12 mouse cellular contexts compared by ENCODE assay signal in genomic region chr8:11357921-11358436, GRCm38 (mm10). TPM values are rescaled to one million over a fixed set of nuclear protein-coding genes. Genes with fewer than 3 reads are reported as not detected.
DNase-seq lines count a peak whose midpoint lies in the region; ATAC-seq and TF ChIP-seq lines count a peak whose summit lies in the region.
"Had no signal": no experiment of that assay in that cellular context is flagged by ENCODE, and none has a peak within 500 bp of the region (broad histone marks: within the 10 kb centered on the region; RNA-seq: fewer than 3 reads in every experiment).

No protein-coding gene starts in this region.

- in situ Hi-C loops in Patski (cut with MboI; ENCODE audit: low pct_unique_long_range_greater_than_20kb): no loop called here

- CTCF ChIA-PET in Patski (lab: Charles Lee): interaction anchor here (1.1 to 1.2 kb wide), 2 partner anchors 16 to 25 kb away, joined by 3 read pairs; no protein-coding TSS in a partner anchor

- POLR2A ChIA-PET in Patski (lab: Charles Lee): no interaction called here

- no peaks in the 10 kb centered on the region for H3K27me3 ChIP-seq in hindbrain, embryonic 10.5 days (ENCODE audit: insufficient read depth, poor library complexity, severe bottlenecking)
- H3K27me3 ChIP-seq in hindbrain, embryonic 14.5 days (ENCODE audit: control insufficient read depth, insufficient read depth, low read length): no peaks in the 10 kb centered on the region
- no peaks in the 10 kb centered on the region for H3K27me3 ChIP-seq in Patski
- H3K27me3 ChIP-seq in embryonic facial prominence, embryonic 11.5 days (ENCODE audit: control insufficient read depth, insufficient read depth, low read length): no peaks in the 10 kb centered on the region
- H3K27me3 ChIP-seq in limb, embryonic 10.5 days (ENCODE audit: low read depth, poor library complexity, severe bottlenecking): no peaks in the 10 kb centered on the region
- no peaks in the 10 kb centered on the region for H3K27me3 ChIP-seq in midbrain, embryonic 13.5 days
- H3K27me3 ChIP-seq: neural tube, embryonic 12.5 days had no signal

- peak overlapping the region; percentile 66 for H3K27ac ChIP-seq in hindbrain, embryonic 10.5 days
- no peak overlapping the region for H3K27ac ChIP-seq in hindbrain, embryonic 14.5 days
- no peak overlapping the region for H3K27ac ChIP-seq in embryonic facial prominence, embryonic 11.5 days (replicated peaks; ENCODE audit: low read depth, low read length)
- H3K27ac ChIP-seq in limb, embryonic 10.5 days: peak overlapping the region; percentile 70
- H3K27ac ChIP-seq in midbrain, embryonic 13.5 days: no peak overlapping the region
- H3K27ac ChIP-seq: neural tube, embryonic 12.5 days had no signal

- H3K9ac ChIP-seq in hindbrain, embryonic 14.5 days: no peak overlapping the region
- no peak overlapping the region for H3K9ac ChIP-seq in embryonic facial prominence, embryonic 11.5 days (replicated peaks; ENCODE audit: low read length)
- no peak overlapping the region for H3K9ac ChIP-seq in midbrain, embryonic 13.5 days (replicated peaks)
- H3K9ac ChIP-seq: neural tube, embryonic 12.5 days had no signal

- ATAC-seq in hindbrain, embryonic 14.5 days (ENCODE audit: low FRiP score): no peak
- peak; percentile 44 for ATAC-seq in Patski
- peak; percentile 41; the same call in 1 of the 2 replicates for ATAC-seq in embryonic facial prominence, embryonic 11.5 days (replicated peaks; ENCODE audit: insufficient number of reproducible peaks, low FRiP score, low TSS enrichment, low read depth)
- ATAC-seq in midbrain, embryonic 13.5 days: no peak

- DNase-seq in hindbrain, embryonic 10.5 days (ENCODE audit: low spot score): no peak
- DNase-seq in hindbrain, embryonic 14.5 days (ENCODE audit: low spot score): no peak
- no peak for DNase-seq in Patski (ENCODE audit: low read depth, low spot score)
- no peak for DNase-seq in embryonic facial prominence, embryonic 11.5 days (ENCODE audit: low spot score)
- no peak for DNase-seq in limb, embryonic 10.5 days (ENCODE audit: low spot score)
- no peak for DNase-seq in layer of hippocampus, postnatal 14 days (ENCODE audit: low spot score in 2 of 2)
- no peak for DNase-seq in cerebellum, adult 11 months
- DNase-seq: lung, postnatal 4 days; thymus, postnatal 4 days had no signal

- H3K9me3 ChIP-seq in hindbrain, embryonic 10.5 days: no peaks in the 10 kb centered on the region
- no peaks in the 10 kb centered on the region for H3K9me3 ChIP-seq in hindbrain, embryonic 14.5 days (ENCODE audit: control insufficient read depth, low read length)
- H3K9me3 ChIP-seq in embryonic facial prominence, embryonic 11.5 days (replicated peaks; ENCODE audit: control insufficient read depth, low read length): no peaks in the 10 kb centered on the region
- no peaks in the 10 kb centered on the region for H3K9me3 ChIP-seq in limb, embryonic 10.5 days (replicated peaks)
- H3K9me3 ChIP-seq in midbrain, embryonic 13.5 days: no peaks in the 10 kb centered on the region
- H3K9me3 ChIP-seq: neural tube, embryonic 12.5 days had no signal

- H3K4me2 ChIP-seq in hindbrain, embryonic 14.5 days (replicated peaks): no peak overlapping the region
- no peak overlapping the region for H3K4me2 ChIP-seq in embryonic facial prominence, embryonic 11.5 days (ENCODE audit: low read depth, low read length)
- no peak overlapping the region for H3K4me2 ChIP-seq in midbrain, embryonic 13.5 days (replicated peaks)
- H3K4me2 ChIP-seq: neural tube, embryonic 12.5 days had no signal

- H3K36me3 ChIP-seq in hindbrain, embryonic 10.5 days: peaks cover 5% of the 10 kb centered on the region; the same call in 1 of the 2 replicates
- no peaks in the 10 kb centered on the region for H3K36me3 ChIP-seq in hindbrain, embryonic 14.5 days (replicated peaks; ENCODE audit: control insufficient read depth, insufficient read depth)
- no peaks in the 10 kb centered on the region; the same call in 1 of the 2 replicates for H3K36me3 ChIP-seq in embryonic facial prominence, embryonic 11.5 days (replicated peaks; ENCODE audit: control insufficient read depth, insufficient read depth, low read depth, low read length)
- peaks cover 19% of the 10 kb centered on the region for H3K36me3 ChIP-seq in limb, embryonic 10.5 days
- H3K36me3 ChIP-seq in midbrain, embryonic 13.5 days: no peaks in the 10 kb centered on the region
- H3K36me3 ChIP-seq: neural tube, embryonic 12.5 days had no signal

- no peak overlapping the region for H3K4me3 ChIP-seq in hindbrain, embryonic 10.5 days
- H3K4me3 ChIP-seq in hindbrain, embryonic 14.5 days (replicated peaks; ENCODE audit: low read length): no peak overlapping the region
- no peak overlapping the region for H3K4me3 ChIP-seq in embryonic facial prominence, embryonic 11.5 days (ENCODE audit: low read depth, low read length)
- no peak overlapping the region for H3K4me3 ChIP-seq in limb, embryonic 10.5 days
- no peak overlapping the region for H3K4me3 ChIP-seq in midbrain, embryonic 13.5 days (replicated peaks)
- H3K4me3 ChIP-seq: erythroblast, embryonic 14.5 days; neural tube, embryonic 12.5 days had no signal

- TF ChIP-seq CTCF in Patski (IDR thresholded peaks at IDR 0.05): no peak

- H3K4me1 ChIP-seq in hindbrain, embryonic 10.5 days (replicated peaks): peaks cover 48% of the 10 kb centered on the region
- peaks cover 10% of the 10 kb centered on the region for H3K4me1 ChIP-seq in hindbrain, embryonic 14.5 days (replicated peaks; ENCODE audit: control insufficient read depth, insufficient read depth, low read length)
- H3K4me1 ChIP-seq in embryonic facial prominence, embryonic 11.5 days (ENCODE audit: control insufficient read depth, insufficient read depth, low read length): peaks cover 15% of the 10 kb centered on the region
- peaks cover 56% of the 10 kb centered on the region for H3K4me1 ChIP-seq in limb, embryonic 10.5 days
- H3K4me1 ChIP-seq in midbrain, embryonic 13.5 days (replicated peaks): peaks cover 20% of the 10 kb centered on the region

- 51% methylated on average over 7 of the region's 7 CpGs for WGBS in hindbrain, embryonic 10.5 days
- WGBS in hindbrain, embryonic 14.5 days: 53% methylated on average over 7 of the region's 7 CpGs
- 42% methylated on average over 7 of the region's 7 CpGs for WGBS in embryonic facial prominence, embryonic 11.5 days
- WGBS in limb, embryonic 10.5 days: 60% methylated on average over 7 of the region's 7 CpGs
- 72% methylated on average over 7 of the region's 7 CpGs for WGBS in midbrain, embryonic 13.5 days

RNA-seq across cellular contexts. Expression of gene Col4a1, which starts 45.4 kb away (rescaled TPM):
- polyA plus RNA-seq in hindbrain, embryonic 10.5 days (2016; fragmentation: Nextera tagmentation; extraction: Ambion mirVana): 122 and 123 TPM in 2 replicates
- polyA plus RNA-seq in hindbrain, embryonic 14.5 days (2014; fragmentation: Nextera tagmentation; extraction: Ambion mirVana): 121 and 135 TPM in 2 replicates
- 336 TPM for polyA plus RNA-seq in Patski (2021)
- polyA plus RNA-seq in embryonic facial prominence, embryonic 11.5 days (2014; fragmentation: Nextera tagmentation; extraction: Ambion mirVana): 93.6 and 114 TPM in 2 replicates
- polyA plus RNA-seq in limb, embryonic 10.5 days (2016; fragmentation: Nextera tagmentation; extraction: Ambion mirVana): 141 and 145 TPM in 2 replicates
- polyA plus RNA-seq in midbrain, embryonic 13.5 days (2015; fragmentation: Nextera tagmentation; extraction: Ambion mirVana): 61.4 and 83.4 TPM in 2 replicates
- total RNA-seq in layer of hippocampus, postnatal 14 days (2021): 100 to 1,000 TPM; 108 to 117 TPM

RNA-seq across cellular contexts. Expression of gene Col4a2, which starts 45.4 kb away (rescaled TPM):
- 51.1 and 52.9 TPM in 2 replicates for polyA plus RNA-seq in hindbrain, embryonic 10.5 days (2016; fragmentation: Nextera tagmentation; extraction: Ambion mirVana)
- 41.6 and 46.4 TPM in 2 replicates for polyA plus RNA-seq in hindbrain, embryonic 14.5 days (2014; fragmentation: Nextera tagmentation; extraction: Ambion mirVana)
- polyA plus RNA-seq in Patski (2021): 206 TPM
- 26.7 and 30.3 TPM in 2 replicates for polyA plus RNA-seq in embryonic facial prominence, embryonic 11.5 days (2014; fragmentation: Nextera tagmentation; extraction: Ambion mirVana)
- polyA plus RNA-seq in limb, embryonic 10.5 days (2016; fragmentation: Nextera tagmentation; extraction: Ambion mirVana): 53.0 and 53.6 TPM in 2 replicates
- polyA plus RNA-seq in midbrain, embryonic 13.5 days (2015; fragmentation: Nextera tagmentation; extraction: Ambion mirVana): 28.6 and 39.1 TPM in 2 replicates
- 10 to 100 TPM; 78.5 to 78.8 TPM for total RNA-seq in layer of hippocampus, postnatal 14 days (2021)

Comparison
In these comparisons a context has a peak if more than half of its experiments do, and no peak if none do; other contexts are left out.
1. H3K27ac ChIP-seq: peak in hindbrain, embryonic 10.5 days (single experiment) and limb, embryonic 10.5 days (single experiment); none in hindbrain, embryonic 14.5 days (single experiment), embryonic facial prominence, embryonic 11.5 days (single experiment) and midbrain, embryonic 13.5 days (single experiment).
2. ATAC-seq: peak in Patski (single experiment) and embryonic facial prominence, embryonic 11.5 days (single experiment); none in hindbrain, embryonic 14.5 days (single experiment) and midbrain, embryonic 13.5 days (single experiment).